7 mouse cellular contexts compared by ENCODE assay signal in the genomic region with DNA sequence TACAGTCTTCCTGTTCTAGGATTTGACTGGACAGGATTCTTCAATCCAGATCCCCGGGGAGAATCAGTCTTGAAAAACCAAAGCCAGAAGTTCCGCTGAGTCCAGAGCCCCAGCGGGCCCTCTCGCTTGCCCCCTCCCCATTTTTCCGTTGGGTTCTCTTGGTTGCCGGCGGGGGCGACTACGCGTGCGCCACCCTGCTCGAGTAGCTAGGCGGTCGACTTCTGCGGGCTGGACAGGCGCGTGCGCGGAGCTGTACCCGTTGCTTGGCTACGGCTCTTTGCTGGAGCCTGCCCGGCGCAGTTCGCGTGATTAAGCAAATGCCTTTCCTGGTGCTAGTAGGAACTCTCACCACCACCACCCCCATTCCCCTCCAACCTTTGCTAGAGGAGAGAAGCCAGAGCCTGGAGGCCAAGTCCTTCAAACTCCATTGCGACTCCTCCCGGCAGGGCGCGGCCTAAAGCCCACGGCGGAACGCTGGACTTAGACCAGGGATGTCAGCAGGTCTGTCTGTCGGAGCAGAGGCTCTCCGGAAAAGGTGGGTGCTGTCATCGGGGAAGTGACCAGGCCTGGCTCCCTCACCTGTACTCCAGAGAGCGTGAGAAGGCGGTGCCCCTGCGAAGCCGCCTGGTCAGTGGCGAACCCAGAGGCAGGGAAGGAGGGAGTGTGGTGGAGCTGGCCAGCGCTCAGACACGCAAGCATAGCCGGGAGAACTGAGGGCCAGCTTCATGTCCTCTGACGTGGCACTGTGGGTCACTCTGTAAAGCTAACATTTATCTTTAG. TPM values are rescaled to one million over a fixed set of nuclear protein-coding genes. Genes with fewer than 3 reads are reported as not detected.
A peak's percentile ranks its signal among the peaks of the same experiment; 100 is the strongest.
DNase-seq lines count a peak whose midpoint lies in the region; ATAC-seq and TF ChIP-seq lines count a peak whose summit lies in the region.

No protein-coding gene starts in this region.

- H3K27me3 ChIP-seq in intestine, embryonic 14.5 days (replicated peaks; ENCODE audit: control insufficient read depth, insufficient read depth, low read length) = no peaks in the 10 kb centered on the region

- ATAC-seq in activated CD4-positive, CD25-positive, alpha-beta regulatory T cell, adult 4 months = peak; percentile 62
- ATAC-seq in intestine, embryonic 14.5 days (replicated peaks; ENCODE audit: low FRiP score, low TSS enrichment, low read depth) = peak; percentile 92
- peak; percentile 72 for ATAC-seq in megakaryocyte progenitor cell, adult 5-6 weeks (replicated peaks; ENCODE audit: poor library complexity)

- peak overlapping the region; percentile 93 for H3K4me2 ChIP-seq in intestine, embryonic 14.5 days (ENCODE audit: low read length)

- peak overlapping the region; percentile 99 for H3K27ac ChIP-seq in gastrocnemius, adult 2 months
- peak overlapping the region; percentile 80 for H3K27ac ChIP-seq in intestine, embryonic 14.5 days (ENCODE audit: low read depth)

- peaks cover 10% of the 10 kb centered on the region for H3K36me3 ChIP-seq in intestine, embryonic 14.5 days (ENCODE audit: control insufficient read depth, insufficient read depth, low read length)

- intact Hi-C loops in gastrocnemius, adult 2 months (cut with DNase I) = loop anchor here (5.0 kb wide), 1 partner anchor 456 kb away; a partner anchor contains a TSS
- intact Hi-C loops in left cerebral cortex, postnatal 14 days (cut with DNase I) = loop anchor here (5.0 kb wide), 2 partner anchors 56 to 186 kb away; no protein-coding TSS in a partner anchor

- peak overlapping the region; percentile 53 for H3K9ac ChIP-seq in intestine, embryonic 14.5 days (ENCODE audit: low read length)

- TF ChIP-seq CTCF in gastrocnemius, adult 2 months (IDR thresholded peaks at IDR 0.05) = peak; percentile 14; the same call in 1 of the 2 replicates

- under 1% methylated on average over 44 of the region's 44 CpGs for WGBS in intestine, embryonic 14.5 days

- peak; percentile 75 to 90 for DNase-seq in cerebellum, postnatal 4 days (ENCODE audit: low spot score in 2 of 2)
- DNase-seq in gastrocnemius, adult 2 months = peak; percentile 96
- peak; percentile 99 for DNase-seq in intestine, embryonic 14.5 days (ENCODE audit: low spot score)
- peak; percentile 94 to 96 for DNase-seq in left cerebral cortex, postnatal 14 days (ENCODE audit: low spot score in 2 of 2)
- peak; percentile 90 for DNase-seq in right cerebral cortex, postnatal 4 days

- H3K4me1 ChIP-seq in intestine, embryonic 14.5 days (replicated peaks; ENCODE audit: control insufficient read depth, insufficient read depth, low read length) = peaks cover 24% of the 10 kb centered on the region

- no peaks in the 10 kb centered on the region for H3K9me3 ChIP-seq in intestine, embryonic 14.5 days (ENCODE audit: control insufficient read depth, low read length)

- H3K4me3 ChIP-seq in gastrocnemius, adult 2 months = peak overlapping the region; percentile 96
- peak overlapping the region; percentile 95 for H3K4me3 ChIP-seq in intestine, embryonic 14.5 days (ENCODE audit: low read depth, low read length)

RNA-seq across cellular contexts. Expression of a gene that starts 0.8 kb away (rescaled TPM):
- 10 to 100 TPM; 22.4 to 23.9 TPM for polyA plus RNA-seq in activated CD4-positive, CD25-positive, alpha-beta regulatory T cell, adult 4 months (2017; shearing (Covaris generic))
- total RNA-seq in gastrocnemius, adult 2 months (2021) = 10 to 100 TPM; 27.2 to 30.4 TPM
- polyA plus RNA-seq in intestine, embryonic 14.5 days (2014; fragmentation: Nextera tagmentation; extraction: Ambion mirVana) = 33.7 and 39.8 TPM in 2 replicates
- total RNA-seq in left cerebral cortex, postnatal 14 days (2021) = 10 to 100 TPM; 42.3 to 45.5 TPM
- total RNA-seq in megakaryocyte progenitor cell, adult 5-6 weeks (2015) = 33.9 and 48.3 TPM in 2 replicates
- total RNA-seq in megakaryocyte progenitor cell, adult 5-6 weeks (2017) = 23.9 and 29.7 TPM in 2 replicates

RNA-seq across cellular contexts. Expression of a gene that starts 36.9 kb away (rescaled TPM):
- polyA plus RNA-seq in activated CD4-positive, CD25-positive, alpha-beta regulatory T cell, adult 4 months (2017; shearing (Covaris generic)) = 10 to 100 TPM in 1 of 2 experiments, 1 to 10 TPM in 1; 9.5 to 13.5 TPM
- total RNA-seq in gastrocnemius, adult 2 months (2021) = 1 to 10 TPM; 7.9 to 9.3 TPM
- 18.4 and 22.8 TPM in 2 replicates for polyA plus RNA-seq in intestine, embryonic 14.5 days (2014; fragmentation: Nextera tagmentation; extraction: Ambion mirVana)
- 10 to 100 TPM; 18.8 to 20.8 TPM for total RNA-seq in left cerebral cortex, postnatal 14 days (2021)
- 13.5 and 13.9 TPM in 2 replicates for total RNA-seq in megakaryocyte progenitor cell, adult 5-6 weeks (2015)
- total RNA-seq in megakaryocyte progenitor cell, adult 5-6 weeks (2017) = 5.3 and 7.1 TPM in 2 replicates

RNA-seq across cellular contexts. Expression of a gene that starts 56.7 kb away (rescaled TPM):
- polyA plus RNA-seq in activated CD4-positive, CD25-positive, alpha-beta regulatory T cell, adult 4 months (2017; shearing (Covaris generic)) = 10 to 100 TPM; 77.1 to 77.7 TPM
- total RNA-seq in gastrocnemius, adult 2 months (2021) = 100 to 1,000 TPM; 133 to 141 TPM
- 90.2 and 99.7 TPM in 2 replicates for polyA plus RNA-seq in intestine, embryonic 14.5 days (2014; fragmentation: Nextera tagmentation; extraction: Ambion mirVana)
- 100 to 1,000 TPM; 116 to 117 TPM for total RNA-seq in left cerebral cortex, postnatal 14 days (2021)
- total RNA-seq in megakaryocyte progenitor cell, adult 5-6 weeks (2015) = 36.7 and 50.1 TPM in 2 replicates
- 52.8 and 62.4 TPM in 2 replicates for total RNA-seq in megakaryocyte progenitor cell, adult 5-6 weeks (2017)

RNA-seq across cellular contexts. Expression of a gene that starts 56.7 kb away (rescaled TPM):
- 10 to 100 TPM; 44.8 to 54.9 TPM for polyA plus RNA-seq in activated CD4-positive, CD25-positive, alpha-beta regulatory T cell, adult 4 months (2017; shearing (Covaris generic))
- 10 to 100 TPM; 25.2 to 33.1 TPM for total RNA-seq in gastrocnemius, adult 2 months (2021)
- 96.2 and 101 TPM in 2 replicates for polyA plus RNA-seq in intestine, embryonic 14.5 days (2014; fragmentation: Nextera tagmentation; extraction: Ambion mirVana)
- 100 to 1,000 TPM; 172 to 175 TPM for total RNA-seq in left cerebral cortex, postnatal 14 days (2021)
- total RNA-seq in megakaryocyte progenitor cell, adult 5-6 weeks (2015) = 44.4 and 53.5 TPM in 2 replicates
- total RNA-seq in megakaryocyte progenitor cell, adult 5-6 weeks (2017) = 33.6 and 37.9 TPM in 2 replicates

Comparison
In these comparisons a context has a peak if more than half of its experiments do, and no peak if none do; other contexts are left out.
1. Peak in every context shown above with its lines: DNase-seq, ATAC-seq, H3K4me3 ChIP-seq and H3K27ac ChIP-seq.